Mouse (Mus musculus) stomach, postnatal 0 days (tissue): ENCODE data around the gene Ifitm10.

ENCODE experiments used
- CTCF ChIP-seq: IDR thresholded peaks from 2 replicates; pipeline ENCODE4 v1.5.1; 2016; ENCODE audit warnings: antibody characterized with exemption, low read depth, mild to moderate bottlenecking, moderate library complexity
- EP300 ChIP-seq: optimal IDR thresholded peaks from 2 replicates; pipeline ENCODE3; 2016; ENCODE audit warnings: antibody characterized with exemption

- no peak for TF ChIP-seq CTCF
- no peak for TF ChIP-seq EP300
Measured at GRCm38 (mm10) chr7:142382567-142382966, 9.0 kb upstream of the Ifitm10 start, which contains the start of gene Gm49369.
